Mouse (Mus musculus) hindlimb bud, embryonic 11.5 days (tissue): ENCODE measurements at regions not wholly inside any gene's neighbourhood (a gene's known extent, or its start where the extent isn't known, plus 50 kb on each side); places are given as distances from the start of the nearest gene placed in this dataset.

Source experiments
- DNase-seq: peaks from one replicate; pipeline ENCODE4 v3.0.0-alpha.2; 2012; ENCODE audit warnings: low read depth, low spot score; ENCODE audit errors: extremely low spot score

GRCm38 (mm10) chr7:117256819-117257218 lies 124.0 kb upstream of the Xylt1 start:
- DNase-seq, result no peak

DNA sequence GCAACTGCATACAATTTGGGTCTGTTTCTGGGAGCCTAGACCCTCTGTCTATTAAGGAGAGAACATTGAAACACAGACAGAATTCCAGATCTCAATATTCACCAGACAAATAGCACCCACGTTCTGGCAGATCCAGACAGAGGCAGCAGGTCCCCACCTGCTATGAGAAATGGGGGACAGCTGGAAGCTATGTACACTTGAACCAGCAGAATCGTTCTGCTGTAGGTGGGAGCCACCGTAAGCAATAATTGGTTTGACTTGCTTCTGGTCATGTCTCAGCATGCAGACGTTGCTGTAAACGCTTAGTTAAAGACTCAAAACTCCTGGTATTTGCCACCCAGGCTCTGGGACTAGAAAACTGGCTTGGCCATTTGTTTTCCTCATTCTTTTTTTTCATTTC lies 122.2 kb upstream of the Xylt1 start:
- no peak for DNase-seq

DNA sequence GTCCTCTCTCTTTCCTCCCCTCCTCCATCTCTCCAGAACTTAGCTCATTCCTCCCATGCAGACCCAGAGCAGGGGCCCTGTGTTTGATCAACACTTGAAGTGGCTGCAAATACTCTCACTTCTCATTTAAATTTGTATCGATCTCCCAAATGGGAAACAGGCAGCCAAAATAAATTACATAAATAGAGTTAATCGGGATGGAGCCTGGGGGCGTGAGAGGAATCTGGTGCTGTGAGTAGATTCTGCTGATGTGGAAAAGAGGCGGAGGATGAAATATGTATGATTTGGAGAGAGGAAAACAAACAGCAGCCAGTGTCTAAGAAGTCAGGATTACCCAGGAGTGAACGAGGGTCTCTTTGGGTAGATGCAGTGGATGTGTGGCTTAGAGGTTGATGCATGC lies 121.6 kb upstream of the Xylt1 start:
- DNase-seq, result no peak

GRCm38 (mm10) chr7:117259674-117260294 lies 121.0 kb upstream of the Xylt1 start:
- DNase-seq, result peak; percentile 47

- no peak for DNase-seq
These were observed 120.2 kb upstream of the Xylt1 start for GRCm38 (mm10) chr7:117260596-117260995.

GRCm38 (mm10) chr7:117263126-117263525 lies 117.7 kb upstream of the Xylt1 start:
- no peak for DNase-seq

GRCm38 (mm10) chr7:117264341-117264740 lies 116.4 kb upstream of the Xylt1 start:
- DNase-seq, result no peak

DNA sequence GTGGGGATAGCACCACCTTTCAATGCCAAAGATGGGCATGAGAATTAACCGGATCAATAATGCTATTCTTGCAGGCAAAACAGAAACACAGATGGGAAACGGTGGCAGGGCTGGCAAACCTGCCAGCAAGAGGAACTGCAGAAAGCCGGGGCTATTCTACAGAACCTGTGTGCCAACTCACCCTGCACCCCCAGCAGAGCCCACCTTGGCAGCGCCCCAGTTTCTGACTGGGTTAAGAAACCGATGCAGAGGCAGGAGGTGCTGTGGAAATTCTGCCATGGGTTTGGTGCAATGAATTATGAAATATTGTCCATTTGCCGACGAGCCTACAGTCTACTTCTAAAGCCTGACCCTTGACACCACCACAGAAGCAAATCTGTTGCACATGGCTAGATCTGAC lies 112.7 kb upstream of the Xylt1 start:
- no peak for DNase-seq

DNA sequence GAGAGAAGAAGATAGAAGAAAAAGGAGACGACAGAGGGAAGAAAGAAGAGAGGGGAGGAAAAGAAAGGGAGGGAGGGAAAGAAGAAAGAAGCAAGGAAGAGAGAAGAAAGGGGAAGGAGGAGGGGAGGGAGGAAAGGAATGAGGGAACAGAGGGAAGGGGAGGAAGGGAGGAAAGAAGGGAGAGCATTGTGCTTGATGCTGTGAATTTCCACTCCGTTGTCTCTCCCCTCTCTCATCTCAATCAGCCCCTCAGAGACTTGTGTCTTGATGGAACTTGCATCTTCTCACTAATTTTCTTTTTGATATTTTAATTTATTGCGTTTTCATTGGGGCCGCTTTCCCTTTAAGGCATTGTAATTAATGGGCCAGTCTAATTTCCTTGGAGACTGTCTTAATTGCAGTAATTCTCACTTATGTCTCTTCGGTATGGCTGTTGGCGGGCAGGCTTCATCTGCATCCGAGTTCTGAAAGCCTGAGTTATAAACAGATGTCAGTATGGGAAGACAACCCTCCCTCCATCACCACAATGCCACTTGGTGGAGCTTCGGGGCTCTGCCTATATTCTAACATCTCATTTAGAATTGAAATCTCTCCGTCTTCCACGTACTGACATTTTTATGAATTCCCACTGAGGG lies 111.4 kb upstream of the Xylt1 start:
- no peak for DNase-seq

DNA sequence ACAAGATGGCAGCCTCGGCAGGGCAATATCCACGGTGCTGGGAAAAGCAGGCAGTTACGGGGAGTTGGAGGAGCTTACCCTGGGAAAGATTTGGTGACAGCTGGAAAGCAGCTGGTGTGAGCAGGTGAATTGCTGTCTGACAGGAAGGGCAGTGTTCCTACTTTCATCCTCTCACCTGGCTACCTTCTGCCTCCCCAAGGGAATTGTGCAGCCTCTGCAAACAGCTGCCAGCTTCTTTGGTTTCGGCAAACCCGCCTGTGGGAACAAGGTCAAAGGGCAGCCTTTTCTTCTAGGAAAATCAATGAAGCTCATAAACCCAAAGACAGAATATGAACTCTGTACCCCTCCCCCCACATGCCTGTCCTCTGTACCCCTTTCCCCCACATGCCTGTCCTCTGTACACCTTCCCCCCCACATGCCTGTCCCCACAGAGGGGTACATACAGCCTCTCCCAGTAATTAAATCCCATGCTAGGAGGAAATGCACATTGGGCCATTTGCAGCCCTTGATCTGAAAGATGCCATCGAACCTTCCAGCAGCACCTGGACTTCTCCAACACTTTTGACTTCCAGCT lies 102.3 kb upstream of the Xylt1 start:
- DNase-seq, result no peak

GRCm38 (mm10) chr7:117282194-117282593 lies 98.6 kb upstream of the Xylt1 start:
- DNase-seq, result no peak

GRCm38 (mm10) chr7:117285206-117285605 lies 95.6 kb upstream of the Xylt1 start:
- no peak for DNase-seq

- DNase-seq, result no peak
These were observed 94.8 kb upstream of the Xylt1 start for GRCm38 (mm10) chr7:117285985-117286384.

- no peak for DNase-seq
These were observed 77.1 kb upstream of the Xylt1 start for GRCm38 (mm10) chr7:117303705-117304104.

GRCm38 (mm10) chr7:117310586-117311200 lies 70.1 kb upstream of the Xylt1 start:
- DNase-seq, result no peak

DNA sequence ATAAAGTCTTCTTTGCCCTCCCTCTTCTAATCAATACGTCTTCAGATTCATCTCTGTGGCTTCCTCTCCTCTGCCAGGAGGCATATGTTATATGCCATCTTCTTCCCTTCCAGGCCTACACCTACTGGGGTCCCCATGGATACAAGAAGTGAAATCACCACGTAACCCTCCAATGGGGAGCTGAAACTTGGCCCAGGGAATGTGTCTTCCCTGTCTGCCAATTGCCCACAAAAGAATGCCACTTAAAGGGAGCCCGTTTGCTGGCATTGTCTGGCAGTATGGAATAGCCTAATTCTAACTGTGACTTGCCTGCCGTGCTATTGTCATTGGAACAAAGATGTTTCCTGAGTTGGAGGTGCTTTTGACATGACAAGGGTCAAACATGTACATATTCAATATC lies 69.5 kb upstream of the Xylt1 start:
- DNase-seq, result no peak

GRCm38 (mm10) chr7:117316126-117316805 lies 64.5 kb upstream of the Xylt1 start:
- DNase-seq, result no peak

DNA sequence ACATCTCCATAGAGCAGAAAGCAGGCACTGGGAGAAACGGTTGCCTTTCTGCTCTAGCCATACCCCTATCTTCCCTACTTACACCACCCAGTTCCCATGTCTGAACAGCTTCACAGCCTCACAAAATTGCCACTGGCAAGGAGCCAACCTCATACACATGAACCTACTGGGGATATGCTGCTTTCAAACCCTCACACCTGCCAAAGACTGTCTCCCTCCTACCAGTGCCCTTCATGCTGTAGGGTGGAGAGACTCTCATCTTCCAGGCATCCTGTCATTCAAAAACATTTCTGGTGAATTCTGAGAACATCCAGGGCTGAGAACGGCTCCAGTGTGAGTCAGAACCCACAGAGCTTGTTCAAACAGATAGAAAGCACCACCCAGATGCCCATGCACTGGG lies 63.4 kb upstream of the Xylt1 start:
- DNase-seq, result no peak

- no peak for DNase-seq
These were observed 60.2 kb upstream of the Xylt1 start for GRCm38 (mm10) chr7:117320552-117320951.
